Mouse (Mus musculus) kidney, adult 2 months (tissue): ENCODE measurements at regions not wholly inside any gene's neighbourhood (a gene's known extent, or its start where the extent isn't known, plus 50 kb on each side); places are given as distances from the start of the nearest gene placed in this dataset.

Source experiments
- DNase-seq: peaks from one replicate; pipeline ENCODE4 v3.0.0; 2021
- H3K27ac ChIP-seq: fragments of 200-500 bp; 2 replicates; pipeline ENCODE4 v1.5.1; 2012; ENCODE audit warnings: low read depth, low read length, control low read depth, inconsistent platforms; ENCODE audit not compliant: insufficient read depth
- H3K27me3 ChIP-seq: fragments of 200-500 bp; replicated peaks from 2 replicates; pipeline ENCODE4 v1.6.1; 2012; ENCODE audit warnings: mild to moderate bottlenecking, moderate library complexity, low read length, inconsistent platforms; ENCODE audit not compliant: control insufficient read depth, insufficient read depth
- H3K36me3 ChIP-seq: fragments of 200-500 bp; 2 replicates; pipeline ENCODE4 v1.6.1; 2012; ENCODE audit warnings: mild to moderate bottlenecking, moderate library complexity, low read length, inconsistent platforms; ENCODE audit not compliant: control insufficient read depth, insufficient read depth
- H3K4me1 ChIP-seq: fragments of 200-500 bp; 2 replicates; pipeline ENCODE4 v1.6.1; 2011; ENCODE audit warnings: low read length; ENCODE audit not compliant: control insufficient read depth, insufficient read depth
- H3K4me3 ChIP-seq: fragments of 200-500 bp; 2 replicates; pipeline ENCODE4 v1.5.1; 2011; ENCODE audit warnings: mild to moderate bottlenecking, low read depth, low read length, control low read depth; ENCODE audit not compliant: insufficient read depth
- CTCF ChIP-seq: fragments of 200-500 bp; conservative IDR thresholded peaks from 2 replicates; pipeline ENCODE4 v1.5.1; 2011; ENCODE audit warnings: low read depth, mild to moderate bottlenecking, control low read depth, low read length, moderate library complexity, mixed read lengths; ENCODE audit not compliant: insufficient read depth, insufficient read length
- POLR2A ChIP-seq: fragments of 200-500 bp; IDR thresholded peaks from one replicate; pipeline ENCODE4 v1.6.1; 2011; ENCODE audit warnings: low read depth, low read length, control low read depth
- WGBS: fragments of 180-500 bp; shearing (Covaris S2); methylation state at CpG from one replicate; pipeline ENCODE4 v1.1.7; 2018; 5-methylcytosine and 5-hydroxymethylcytosine counted together

GRCm38 (mm10) chr12:110214833-110215232 is 64.0 kb upstream of the Dio3 start:
- no peak for TF ChIP-seq POLR2A
- TF ChIP-seq CTCF, result no peak
- Histone ChIP-seq H3K4me3 (no peak overlapping the region), H3K36me3 (no peaks in the 10 kb centered on the region), H3K27me3 (no peaks in the 10 kb centered on the region), H3K4me1 (peaks cover 7% of the 10 kb centered on the region; the same call in 1 of the 2 replicates), H3K27ac (peak overlapping the region; percentile 29; the same call in 1 of the 2 replicates)
- 17% methylated on average over 8 of the region's 8 CpGs for WGBS
- DNase-seq, result peak; percentile 56

DNA sequence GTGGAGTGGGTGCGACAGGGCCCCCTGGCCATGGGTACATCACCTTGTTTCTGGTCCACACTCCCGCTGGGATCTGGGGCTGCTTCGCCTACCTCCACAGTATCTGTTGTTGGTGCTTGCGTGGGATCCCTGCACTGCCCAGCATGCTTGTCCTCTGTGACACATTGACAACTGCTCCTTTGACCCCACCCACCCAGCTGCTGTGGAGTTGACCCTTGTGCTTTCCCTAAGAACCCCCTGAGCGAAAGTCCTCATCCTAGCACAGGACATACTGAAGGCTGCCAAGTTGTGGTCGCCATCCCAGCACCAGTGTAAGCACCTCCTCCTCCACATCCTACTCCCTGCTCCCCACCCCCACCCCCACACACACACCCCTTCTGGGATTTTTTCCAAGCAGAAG is 63.6 kb upstream of the Dio3 start:
- Histone ChIP-seq H3K27ac (peak overlapping the region; percentile 29; the same call in 1 of the 2 replicates), H3K4me1 (peaks cover 9% of the 10 kb centered on the region; the same call in 1 of the 2 replicates), H3K27me3 (no peaks in the 10 kb centered on the region), H3K4me3 (no peak overlapping the region), H3K36me3 (no peaks in the 10 kb centered on the region)
- TF ChIP-seq POLR2A, result no peak
- TF ChIP-seq CTCF, result no peak
- 44% methylated on average over 6 of the region's 6 CpGs for WGBS
- DNase-seq, result peak; percentile 87

DNA sequence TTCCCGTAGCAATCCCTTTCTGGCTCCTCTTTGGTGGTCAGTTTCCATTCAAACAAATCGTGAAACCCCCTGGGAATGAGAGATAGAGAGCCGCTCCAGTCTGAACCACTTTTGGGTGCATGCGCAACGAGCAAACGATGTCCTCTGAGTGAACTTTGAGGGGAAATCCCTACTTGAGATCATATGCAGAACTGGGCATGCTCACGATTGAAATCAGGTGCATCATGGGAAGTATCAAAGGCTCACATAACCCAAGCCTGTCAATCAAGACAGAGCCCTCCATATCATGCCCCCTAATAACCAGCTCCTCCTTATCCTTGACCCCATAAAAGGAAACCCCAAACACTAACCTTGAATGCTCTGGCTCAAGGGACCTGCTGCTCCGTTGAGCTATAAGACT is 59.1 kb upstream of the Dio3 start:
- H3K36me3 ChIP-seq, result no peaks in the 10 kb centered on the region
- no peak overlapping the region for H3K4me3 ChIP-seq
- H3K4me1 ChIP-seq, result peaks cover 17% of the 10 kb centered on the region; the same call in 1 of the 2 replicates
- peak overlapping the region; percentile 85 for H3K27ac ChIP-seq
- no peak for DNase-seq
- no peaks in the 10 kb centered on the region for H3K27me3 ChIP-seq
- 69% methylated on average over 8 of the region's 8 CpGs for WGBS
- TF ChIP-seq POLR2A (no peak), CTCF (no peak)

DNA sequence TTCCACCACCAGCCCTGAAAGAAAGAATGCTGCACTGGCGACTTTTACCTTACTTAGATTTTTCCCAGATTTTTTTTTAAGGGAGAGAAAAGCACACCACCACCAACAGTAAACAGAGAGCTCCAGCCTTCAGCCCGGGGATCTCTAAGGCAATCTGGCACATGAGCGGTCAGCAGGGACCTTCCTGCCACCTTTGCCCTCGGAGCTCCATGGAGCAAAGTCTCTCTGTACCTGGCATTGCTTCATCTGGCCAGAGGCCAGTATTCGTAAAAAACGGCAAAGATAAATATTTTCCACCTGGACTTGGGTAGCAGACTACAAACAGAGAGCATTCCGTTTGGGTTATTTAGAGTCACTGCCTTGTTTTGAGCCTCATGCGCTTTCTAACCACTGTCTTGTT is 58.4 kb upstream of the Dio3 start:
- Histone ChIP-seq H3K27me3 (no peaks in the 10 kb centered on the region), H3K4me1 (peaks cover 15% of the 10 kb centered on the region; the same call in 1 of the 2 replicates), H3K36me3 (no peaks in the 10 kb centered on the region), H3K27ac (peak overlapping the region; percentile 85), H3K4me3 (peak overlapping the region; percentile 15; the same call in 1 of the 2 replicates)
- peak; percentile 95 for DNase-seq
- TF ChIP-seq CTCF (no peak), POLR2A (no peak)
- 25% methylated on average over 8 of the region's 8 CpGs for WGBS

DNA sequence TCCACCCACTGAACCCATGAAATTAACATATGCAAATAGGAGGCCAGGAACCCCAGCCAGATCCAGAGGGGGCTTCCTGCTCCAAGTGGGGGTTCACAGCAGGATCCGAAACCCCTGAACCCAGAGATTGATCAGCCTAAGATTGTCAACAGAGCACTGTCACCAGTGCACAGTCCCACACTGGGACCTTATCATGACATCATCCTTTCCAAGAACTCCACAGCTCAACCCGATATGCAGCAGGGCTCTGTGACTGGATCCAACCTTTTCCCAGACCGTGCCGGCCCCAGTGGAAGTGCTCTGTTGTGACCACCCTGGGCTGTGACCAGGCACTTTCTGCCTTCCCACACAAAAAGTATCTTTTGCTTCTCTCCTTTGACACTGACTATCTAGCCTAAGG is 57.7 kb upstream of the Dio3 start:
- no peak for TF ChIP-seq CTCF
- no peak for TF ChIP-seq POLR2A

DNA sequence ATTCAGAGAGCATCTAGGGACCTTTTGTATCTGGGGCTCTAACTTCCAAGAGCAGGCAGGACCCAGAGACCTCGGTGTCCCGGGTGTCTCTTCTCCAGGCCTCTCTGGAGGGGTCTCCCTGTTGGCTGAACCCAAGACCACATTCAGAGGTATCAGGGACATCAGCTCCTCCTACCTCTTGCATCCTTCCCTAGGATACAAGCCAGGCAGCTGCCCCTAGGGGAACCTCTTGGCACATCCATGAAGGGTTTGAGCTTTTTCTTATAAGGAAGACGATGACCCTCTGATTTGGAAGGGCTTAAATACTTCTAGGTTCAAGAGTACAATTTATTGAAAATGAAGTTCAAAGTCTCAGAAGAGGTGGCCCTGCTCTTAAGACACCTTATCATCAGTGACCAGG is 57.2 kb upstream of the Dio3 start:
- DNase-seq, result no peak
- Histone ChIP-seq H3K4me1 (peaks cover 12% of the 10 kb centered on the region; the same call in 1 of the 2 replicates), H3K4me3 (no peak overlapping the region), H3K27me3 (no peaks in the 10 kb centered on the region), H3K36me3 (no peaks in the 10 kb centered on the region), H3K27ac (no peak overlapping the region)
- no peak for TF ChIP-seq CTCF
- TF ChIP-seq POLR2A, result no peak
- WGBS, result 69% methylated on average over 3 of the region's 3 CpGs

More for the DNA sequence above, 57.7 kb upstream of the Dio3 start:
- Histone ChIP-seq H3K36me3 (no peaks in the 10 kb centered on the region), H3K4me1 (peaks cover 12% of the 10 kb centered on the region; the same call in 1 of the 2 replicates), H3K4me3 (no peak overlapping the region), H3K27me3 (no peaks in the 10 kb centered on the region), H3K27ac (peak overlapping the region; percentile 45; the same call in 1 of the 2 replicates)
- DNase-seq, result no peak
- WGBS, result 57% methylated on average over 4 of the region's 4 CpGs

GRCm38 (mm10) chr12:110224250-110224649 is 54.6 kb upstream of the Dio3 start:
- H3K4me1 ChIP-seq, result peaks cover 12% of the 10 kb centered on the region; the same call in 1 of the 2 replicates
- peak; percentile 86 for DNase-seq
- 65% methylated on average over 7 of the region's 7 CpGs for WGBS
- no peaks in the 10 kb centered on the region for H3K27me3 ChIP-seq
- H3K27ac ChIP-seq, result peak overlapping the region; percentile 2; the same call in 1 of the 2 replicates
- TF ChIP-seq POLR2A (no peak), CTCF (no peak)
- H3K36me3 ChIP-seq, result no peaks in the 10 kb centered on the region
- no peak overlapping the region for H3K4me3 ChIP-seq

- no peak overlapping the region for H3K27ac ChIP-seq
Observed at GRCm38 (mm10) chr12:110228011-110228411, 50.9 kb upstream of the Dio3 start.

More at GRCm38 (mm10) chr12:110228011-110228411, 50.9 kb upstream of the Dio3 start:
- Histone ChIP-seq H3K27me3 (no peaks in the 10 kb centered on the region), H3K4me1 (peaks cover 13% of the 10 kb centered on the region), H3K36me3 (no peaks in the 10 kb centered on the region), H3K4me3 (no peak overlapping the region)
- DNase-seq, result no peak
- 83% methylated on average over 12 of the region's 12 CpGs for WGBS
- no peak for TF ChIP-seq CTCF
- no peak for TF ChIP-seq POLR2A
